Mouse (Mus musculus) forebrain, embryonic 15.5 days (tissue): ENCODE measurements around the gene Cryba2. TPM values are rescaled to one million over a fixed set of nuclear protein-coding genes. Genes with fewer than 3 reads are reported as not detected.

Source experiments
- ATAC-seq: fragments of 200-750 bp; cut with Nextera tagmentation; replicated peaks from 2 replicates; pipeline ENCODE4 v1.8.0; 2017; ENCODE audit warnings: mild to moderate bottlenecking, moderate TSS enrichment, moderate library complexity
- H3K27ac ChIP-seq: fragments of 300-500 bp; sonication (generic); replicated peaks from 2 replicates; pipeline ENCODE4 v1.5.1; 2015; ENCODE audit warnings: mild to moderate bottlenecking, inconsistent platforms
- H3K27me3 ChIP-seq: fragments of 300-500 bp; sonication (generic); 2 replicates; pipeline ENCODE4 v1.6.1; 2015; ENCODE audit warnings: inconsistent platforms
- H3K36me3 ChIP-seq: fragments of 300-500 bp; sonication (generic); 2 replicates; pipeline ENCODE4 v1.6.1; 2015; ENCODE audit warnings: mild to moderate bottlenecking, inconsistent platforms
- H3K4me1 ChIP-seq: fragments of 300-500 bp; sonication (generic); 2 replicates; pipeline ENCODE4 v1.6.1; 2015; ENCODE audit warnings: inconsistent platforms
- H3K4me2 ChIP-seq: fragments of 300-500 bp; sonication (generic); replicated peaks from 2 replicates; pipeline ENCODE4 v1.6.1; 2015; ENCODE audit warnings: mild to moderate bottlenecking, inconsistent platforms
- H3K4me3 ChIP-seq: fragments of 300-500 bp; sonication (generic); 2 replicates; pipeline ENCODE4 v1.5.1; 2015; ENCODE audit warnings: mild to moderate bottlenecking, inconsistent platforms
- H3K9ac ChIP-seq: fragments of 300-500 bp; sonication (generic); replicated peaks from 2 replicates; pipeline ENCODE4 v1.6.1; 2015; ENCODE audit warnings: mild to moderate bottlenecking, inconsistent platforms
- H3K9me3 ChIP-seq: fragments of 300-500 bp; sonication (generic); 2 replicates; pipeline ENCODE4 v1.6.1; 2016; ENCODE audit warnings: inconsistent platforms
- WGBS: fragments of 180-500 bp; shearing (Covaris S2); methylation state at CpG from one replicate; pipeline ENCODE4 v1.1.7; 2015; ENCODE audit warnings: mixed read lengths; 5-methylcytosine and 5-hydroxymethylcytosine counted together
- polyA plus RNA-seq: library from polyadenylated mRNA; unstranded; fragments of >200 nt; fragmentation: Nextera tagmentation; extraction: Ambion mirVana; gene quantifications from 2 replicates; pipeline ENCODE4 v1.2.1, GENCODE M21; 2015

Gene Cryba2
- polyA plus RNA-seq = not detected in 2 replicates

GRCm38 (mm10) chr1:74893134-74893855 lies at the start of gene Cryba2:
TSS of gene Cryba2 (minus strand) at chr1:74893143.
- Histone ChIP-seq H3K9ac (no peak within 1 kb of the TSS; the same call in 1 of the 2 replicates), H3K27ac (no peak within 1 kb of the TSS), H3K4me3 (peak within 1 kb of the TSS; percentile 23), H3K4me2 (peak within 1 kb of the TSS; percentile 37), H3K4me1 (peaks cover 17% of the 10 kb centered on the region), H3K9me3 (no peaks in the 10 kb centered on the region), H3K27me3 (peaks cover 89% of the 10 kb centered on the region), H3K36me3 (no peaks in the 10 kb centered on the region)
- 4% methylated on average over 25 of the region's 25 CpGs for WGBS
- ATAC-seq = 0 out of 2 replicates have a peak, but pooled peaks have one; percentile 3

GRCm38 (mm10) chr1:74941651-74942360 lies 48.9 kb upstream of the Cryba2 start:
- Histone ChIP-seq H3K4me1 (no peaks in the 10 kb centered on the region), H3K27ac (no peak overlapping the region), H3K4me3 (no peak overlapping the region), H3K4me2 (no peak overlapping the region), H3K9ac (no peak overlapping the region), H3K36me3 (no peaks in the 10 kb centered on the region), H3K27me3 (peaks cover 34% of the 10 kb centered on the region), H3K9me3 (no peaks in the 10 kb centered on the region)
- ATAC-seq = no peak
- WGBS = 56% methylated on average over 12 of the region's 12 CpGs

- ATAC-seq = no peak
- peaks cover 30% of the 10 kb centered on the region for H3K27me3 ChIP-seq
- H3K4me2 ChIP-seq = no peak overlapping the region
- no peak overlapping the region for H3K9ac ChIP-seq
- no peak overlapping the region for H3K27ac ChIP-seq
- no peak overlapping the region for H3K4me3 ChIP-seq
- WGBS = 6% methylated on average over 3 of the region's 3 CpGs
- no peaks in the 10 kb centered on the region for H3K9me3 ChIP-seq
- H3K36me3 ChIP-seq = no peaks in the 10 kb centered on the region
- H3K4me1 ChIP-seq = no peaks in the 10 kb centered on the region
Observed at GRCm38 (mm10) chr1:74939762-74940161, 46.8 kb upstream of the Cryba2 start.

- no peaks in the 10 kb centered on the region for H3K36me3 ChIP-seq
- H3K4me1 ChIP-seq = no peaks in the 10 kb centered on the region
- no peak overlapping the region for H3K27ac ChIP-seq
- no peak overlapping the region for H3K4me3 ChIP-seq
- no peak overlapping the region for H3K9ac ChIP-seq
- no peak for ATAC-seq
- H3K27me3 ChIP-seq = peaks cover 36% of the 10 kb centered on the region
- H3K4me2 ChIP-seq = no peak overlapping the region
- 32% methylated on average over 12 of the region's 12 CpGs for WGBS
- H3K9me3 ChIP-seq = no peaks in the 10 kb centered on the region
Observed at GRCm38 (mm10) chr1:74936221-74936830, 43.4 kb upstream of the Cryba2 start.

GRCm38 (mm10) chr1:74935402-74935801 lies 42.5 kb upstream of the Cryba2 start, which contains the start of gene Cfap65:
TSS of gene Cfap65 (minus strand) at chr1:74935599.
- Histone ChIP-seq H3K9me3 (no peaks in the 10 kb centered on the region), H3K4me1 (no peaks in the 10 kb centered on the region), H3K27ac (no peak within 1 kb of the TSS), H3K36me3 (no peaks in the 10 kb centered on the region), H3K27me3 (peaks cover 35% of the 10 kb centered on the region), H3K9ac (0 out of 2 replicates have a peak within 1 kb of the TSS, but pooled peaks have one; percentile 6), H3K4me3 (peak within 1 kb of the TSS; percentile 26), H3K4me2 (peak within 1 kb of the TSS; percentile 43)
- WGBS = 1% methylated on average over 18 of the region's 18 CpGs
- peak; percentile 79; the same call in 1 of the 2 replicates for ATAC-seq

- H3K4me1 ChIP-seq = no peaks in the 10 kb centered on the region
- H3K27me3 ChIP-seq = peaks cover 9% of the 10 kb centered on the region; the same call in 1 of the 2 replicates
- H3K27ac ChIP-seq = no peak overlapping the region
- H3K4me3 ChIP-seq = no peak overlapping the region
- no peaks in the 10 kb centered on the region for H3K9me3 ChIP-seq
- no peak for ATAC-seq
- H3K9ac ChIP-seq = no peak overlapping the region
- no peaks in the 10 kb centered on the region for H3K36me3 ChIP-seq
- no peak overlapping the region for H3K4me2 ChIP-seq
- 87% methylated on average over 9 of the region's 9 CpGs for WGBS
Observed at GRCm38 (mm10) chr1:74927621-74928296, 34.8 kb upstream of the Cryba2 start.

- 40% methylated on average over 6 of the region's 6 CpGs for WGBS
- no peak for ATAC-seq
- no peak overlapping the region for H3K27ac ChIP-seq
Observed at GRCm38 (mm10) chr1:74926721-74927120, 33.8 kb upstream of the Cryba2 start.

GRCm38 (mm10) chr1:74924464-74924863 lies 31.5 kb upstream of the Cryba2 start:
- H3K27me3 ChIP-seq = peaks cover 2% of the 10 kb centered on the region; the same call in 1 of the 2 replicates

More at GRCm38 (mm10) chr1:74926721-74927120, 33.8 kb upstream of the Cryba2 start:
- Histone ChIP-seq H3K36me3 (no peaks in the 10 kb centered on the region), H3K4me2 (no peak overlapping the region), H3K9me3 (no peaks in the 10 kb centered on the region), H3K4me3 (no peak overlapping the region), H3K4me1 (no peaks in the 10 kb centered on the region), H3K9ac (no peak overlapping the region), H3K27me3 (peaks cover 8% of the 10 kb centered on the region; the same call in 1 of the 2 replicates)

GRCm38 (mm10) chr1:74915706-74916105 lies 22.8 kb upstream of the Cryba2 start:
- Histone ChIP-seq H3K4me3 (no peak overlapping the region), H3K9ac (no peak overlapping the region), H3K4me1 (no peaks in the 10 kb centered on the region), H3K27ac (no peak overlapping the region), H3K9me3 (no peaks in the 10 kb centered on the region), H3K4me2 (no peak overlapping the region; the same call in 1 of the 2 replicates), H3K27me3 (no peaks in the 10 kb centered on the region; the same call in 1 of the 2 replicates), H3K36me3 (no peaks in the 10 kb centered on the region)
- WGBS = 21% methylated on average over 13 of the region's 13 CpGs
- ATAC-seq = no peak

More at GRCm38 (mm10) chr1:74924464-74924863, 31.5 kb upstream of the Cryba2 start:
- WGBS = 71% methylated on average over 4 of the region's 4 CpGs
- H3K9ac ChIP-seq = no peak overlapping the region
- H3K4me1 ChIP-seq = no peaks in the 10 kb centered on the region
- ATAC-seq = no peak
- H3K9me3 ChIP-seq = no peaks in the 10 kb centered on the region
- no peak overlapping the region for H3K4me2 ChIP-seq
- no peak overlapping the region for H3K27ac ChIP-seq
- H3K36me3 ChIP-seq = no peaks in the 10 kb centered on the region
- no peak overlapping the region for H3K4me3 ChIP-seq

- WGBS = 21% methylated on average over 6 of the region's 6 CpGs
- peaks cover 19% of the 10 kb centered on the region for H3K4me1 ChIP-seq
- no peak overlapping the region for H3K4me3 ChIP-seq
- ATAC-seq = no peak
- H3K27ac ChIP-seq = no peak overlapping the region
- H3K4me2 ChIP-seq = no peak overlapping the region
- no peaks in the 10 kb centered on the region for H3K36me3 ChIP-seq
- H3K9me3 ChIP-seq = no peaks in the 10 kb centered on the region
- no peak overlapping the region for H3K9ac ChIP-seq
- peaks cover 55% of the 10 kb centered on the region for H3K27me3 ChIP-seq
Observed at GRCm38 (mm10) chr1:74902191-74902590, 9.2 kb upstream of the Cryba2 start.

GRCm38 (mm10) chr1:74901686-74902085 lies 8.7 kb upstream of the Cryba2 start:
- no peaks in the 10 kb centered on the region for H3K9me3 ChIP-seq
- no peaks in the 10 kb centered on the region for H3K36me3 ChIP-seq
- no peak overlapping the region for H3K27ac ChIP-seq
- H3K4me2 ChIP-seq = no peak overlapping the region
- H3K9ac ChIP-seq = no peak overlapping the region
- 6% methylated on average over 3 of the region's 3 CpGs for WGBS
- H3K27me3 ChIP-seq = peaks cover 59% of the 10 kb centered on the region
- no peak for ATAC-seq
- peaks cover 19% of the 10 kb centered on the region for H3K4me1 ChIP-seq
- no peak overlapping the region for H3K4me3 ChIP-seq
